Mouse (Mus musculus) layer of hippocampus, adult 9-10 months (tissue): ENCODE results near the gene Tmem151a.

Experiments
- DNase-seq: peaks from one replicate; pipeline ENCODE4 v3.0.0; 2022; ENCODE audit warnings: low spot score

The Tmem151a gene

GRCm38 (mm10) chr19:5067040-5067799 lies 18.1 kb downstream of the Tmem151a start:
- DNase-seq, result no peak

GRCm38 (mm10) chr19:5065104-5065503 lies 20.2 kb downstream of the Tmem151a start:
- DNase-seq, result no peak

- no peak for DNase-seq
Measured at GRCm38 (mm10) chr19:5062446-5062845, 22.9 kb downstream of the Tmem151a start.

GRCm38 (mm10) chr19:5062041-5062440 lies 23.3 kb downstream of the Tmem151a start:
- no peak for DNase-seq

- DNase-seq, result no peak
Measured at GRCm38 (mm10) chr19:5060365-5061330, 24.7 kb downstream of the Tmem151a start.

GRCm38 (mm10) chr19:5058801-5059771 lies 26.2 kb downstream of the Tmem151a start:
- no peak for DNase-seq

GRCm38 (mm10) chr19:5057876-5058775 lies 27.2 kb downstream of the Tmem151a start:
- no peak for DNase-seq

GRCm38 (mm10) chr19:5056251-5056650 lies 29.1 kb downstream of the Tmem151a start:
- no peak for DNase-seq

GRCm38 (mm10) chr19:5053909-5054308 lies 31.4 kb downstream of the Tmem151a start:
- no peak for DNase-seq

GRCm38 (mm10) chr19:5052853-5053252 lies 32.5 kb downstream of the Tmem151a start:
- no peak for DNase-seq

- no peak for DNase-seq
Measured at GRCm38 (mm10) chr19:5052166-5052822, 33.0 kb downstream of the Tmem151a start.

GRCm38 (mm10) chr19:5051515-5051914 lies 33.8 kb downstream of the Tmem151a start:
- no peak for DNase-seq

GRCm38 (mm10) chr19:5051031-5051430 lies 34.3 kb downstream of the Tmem151a start:
- DNase-seq, result no peak

GRCm38 (mm10) chr19:5050047-5050905 lies 35.1 kb downstream of the Tmem151a start, which contains the start of gene Rin1:
TSS of gene Rin1 (plus strand) at chr19:5050481.
- DNase-seq, result no peak

- no peak for DNase-seq
Measured at GRCm38 (mm10) chr19:5049325-5049724, 36.0 kb downstream of the Tmem151a start.

GRCm38 (mm10) chr19:5048138-5049056 lies 36.9 kb downstream of the Tmem151a start:
- no peak for DNase-seq

GRCm38 (mm10) chr19:5045531-5045930 lies 39.8 kb downstream of the Tmem151a start:
- no peak for DNase-seq

GRCm38 (mm10) chr19:5041588-5041987 lies 43.7 kb downstream of the Tmem151a start:
- DNase-seq, result no peak
